Mouse (Mus musculus): ENCODE results near the gene Prkar1b.

DNA sequence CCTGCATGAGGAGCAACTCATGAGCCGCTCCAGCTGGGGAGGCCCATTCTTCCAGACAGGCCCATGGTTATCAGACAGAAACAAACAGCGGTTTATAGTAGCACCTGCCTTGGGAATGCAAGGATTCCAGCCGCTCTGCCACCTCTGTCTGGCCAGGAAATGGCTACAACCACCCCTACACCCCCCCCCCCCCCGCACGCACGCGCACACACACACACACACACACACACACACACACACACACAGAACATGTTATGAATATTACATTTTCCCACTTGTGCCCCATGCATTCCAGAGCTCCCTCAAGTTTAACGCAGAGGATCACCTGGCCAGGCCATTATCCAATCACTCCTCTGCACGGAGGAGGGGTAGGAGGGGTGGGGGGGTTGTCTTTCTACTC is 167.9 kb downstream of the Prkar1b start:
- TF ChIP-seq CTCF (IDR thresholded peaks at IDR 0.05; ENCODE audit: control insufficient read depth, insufficient read depth, insufficient read length) (no peak), USF1 (IDR thresholded peaks at IDR 0.05; ENCODE audit: low read depth) (no peak), MAX (IDR thresholded peaks at IDR 0.05) (no peak), MYOG (IDR thresholded peaks at IDR 0.05; ENCODE audit: control insufficient read depth, extremely low read depth, insufficient read length) (no peak), MYOD1 (IDR thresholded peaks at IDR 0.05; ENCODE audit: control insufficient read depth, insufficient read length, low read depth) (no peak), CEBPB (IDR thresholded peaks at IDR 0.05; ENCODE audit: low read depth) (no peak), FOSL1 (IDR thresholded peaks at IDR 0.05; ENCODE audit: insufficient read depth, low read length, poor library complexity, severe bottlenecking) (no peak)

Data from C2C12 (cell line).